Comparison of ENCODE assay signal across 8 mouse cellular contexts in genomic region chr5:92043783-92044182, GRCm38 (mm10). TPM values are rescaled to one million over a fixed set of nuclear protein-coding genes. Genes with fewer than 3 reads are reported as not detected.
DNase-seq lines count a peak whose midpoint lies in the region; ATAC-seq and TF ChIP-seq lines count a peak whose summit lies in the region.

Cdkl2 (minus strand) TSS chr5:92043883.

- no peak for TF ChIP-seq CTCF in kidney, postnatal 0 days (IDR thresholded peaks at IDR 0.05; ENCODE audit: low read depth)
- no peak for TF ChIP-seq CTCF in intestine, postnatal 0 days (IDR thresholded peaks at IDR 0.05; ENCODE audit: low read depth)

- DNase-seq in kidney, postnatal 0 days (ENCODE audit: low spot score) = no peak
- DNase-seq in kidney, adult 9 months = no peak
- no peak for DNase-seq in embryonic facial prominence, embryonic 11.5 days (ENCODE audit: low spot score)
- DNase-seq in adrenal gland, postnatal 10 days = no peak
- no peak for DNase-seq in adrenal gland, adult 8-10 months
- DNase-seq in cerebellum, postnatal 14 days = no peak

- H3K27me3 ChIP-seq in kidney, postnatal 0 days (ENCODE audit: insufficient read depth, low read length) = no peaks in the 10 kb centered on the region
- H3K27me3 ChIP-seq in embryonic facial prominence, embryonic 11.5 days (ENCODE audit: control insufficient read depth, insufficient read depth, low read length) = no peaks in the 10 kb centered on the region
- H3K27me3 ChIP-seq in intestine, postnatal 0 days (replicated peaks; ENCODE audit: control insufficient read depth, insufficient read depth, low read length) = no peaks in the 10 kb centered on the region
- H3K27me3 ChIP-seq in midbrain, embryonic 15.5 days (replicated peaks) = peaks cover 4% of the 10 kb centered on the region; the same call in 1 of the 2 replicates

- peak within 1 kb of the TSS; percentile 96 for H3K4me2 ChIP-seq in kidney, postnatal 0 days (ENCODE audit: low read length)
- peak within 1 kb of the TSS; percentile 93 for H3K4me2 ChIP-seq in embryonic facial prominence, embryonic 11.5 days (ENCODE audit: low read depth, low read length)
- peak within 1 kb of the TSS; percentile 89 for H3K4me2 ChIP-seq in intestine, postnatal 0 days (replicated peaks; ENCODE audit: low read depth)
- peak within 1 kb of the TSS; percentile 91 for H3K4me2 ChIP-seq in midbrain, embryonic 15.5 days

- peak within 1 kb of the TSS; percentile 56; the same call in 1 of the 2 replicates for H3K27ac ChIP-seq in kidney, postnatal 0 days
- H3K27ac ChIP-seq in embryonic facial prominence, embryonic 11.5 days (replicated peaks; ENCODE audit: low read depth, low read length) = no peak within 1 kb of the TSS
- H3K27ac ChIP-seq in intestine, postnatal 0 days (ENCODE audit: low read depth, low read length) = peak within 1 kb of the TSS; percentile 95
- peak within 1 kb of the TSS; percentile 72 for H3K27ac ChIP-seq in midbrain, embryonic 15.5 days

- H3K9me3 ChIP-seq in kidney, postnatal 0 days (replicated peaks; ENCODE audit: low read length) = no peaks in the 10 kb centered on the region
- no peaks in the 10 kb centered on the region for H3K9me3 ChIP-seq in embryonic facial prominence, embryonic 11.5 days (replicated peaks; ENCODE audit: control insufficient read depth, low read length)
- no peaks in the 10 kb centered on the region for H3K9me3 ChIP-seq in intestine, postnatal 0 days (ENCODE audit: control insufficient read depth)
- no peaks in the 10 kb centered on the region for H3K9me3 ChIP-seq in midbrain, embryonic 15.5 days

- WGBS in kidney, postnatal 0 days = 73% methylated on average over 4 of the region's 4 CpGs
- 78% methylated on average over 4 of the region's 4 CpGs for WGBS in embryonic facial prominence, embryonic 11.5 days
- 74% methylated on average over 4 of the region's 4 CpGs for WGBS in intestine, postnatal 0 days
- WGBS in midbrain, embryonic 15.5 days = 75% methylated on average over 4 of the region's 4 CpGs

- no peaks in the 10 kb centered on the region for H3K4me1 ChIP-seq in kidney, postnatal 0 days (replicated peaks; ENCODE audit: insufficient read depth, low read length)
- H3K4me1 ChIP-seq in embryonic facial prominence, embryonic 11.5 days (ENCODE audit: control insufficient read depth, insufficient read depth, low read length) = no peaks in the 10 kb centered on the region
- no peaks in the 10 kb centered on the region for H3K4me1 ChIP-seq in intestine, postnatal 0 days (replicated peaks; ENCODE audit: control insufficient read depth, insufficient read depth, low read length)
- no peaks in the 10 kb centered on the region; the same call in 1 of the 2 replicates for H3K4me1 ChIP-seq in midbrain, embryonic 15.5 days

- no peaks in the 10 kb centered on the region for H3K36me3 ChIP-seq in kidney, postnatal 0 days (ENCODE audit: insufficient read depth, low read length)
- H3K36me3 ChIP-seq in embryonic facial prominence, embryonic 11.5 days (replicated peaks; ENCODE audit: control insufficient read depth, insufficient read depth, low read depth, low read length) = no peaks in the 10 kb centered on the region
- H3K36me3 ChIP-seq in intestine, postnatal 0 days (ENCODE audit: control insufficient read depth, insufficient read depth) = no peaks in the 10 kb centered on the region
- H3K36me3 ChIP-seq in midbrain, embryonic 15.5 days (replicated peaks) = no peaks in the 10 kb centered on the region

- peak within 1 kb of the TSS; percentile 70 for H3K9ac ChIP-seq in kidney, postnatal 0 days (ENCODE audit: low read depth, low read length)
- peak within 1 kb of the TSS; percentile 39 for H3K9ac ChIP-seq in embryonic facial prominence, embryonic 11.5 days (replicated peaks; ENCODE audit: low read length)
- peak within 1 kb of the TSS; percentile 71 for H3K9ac ChIP-seq in intestine, postnatal 0 days (ENCODE audit: low read depth, low read length)
- peak within 1 kb of the TSS; percentile 43 for H3K9ac ChIP-seq in midbrain, embryonic 15.5 days

- no peak for ATAC-seq in kidney, postnatal 0 days (replicated peaks; ENCODE audit: low FRiP score, low read depth)
- ATAC-seq in embryonic facial prominence, embryonic 11.5 days (replicated peaks; ENCODE audit: insufficient number of reproducible peaks, low FRiP score, low TSS enrichment, low read depth) = no peak
- ATAC-seq in intestine, postnatal 0 days = no peak
- ATAC-seq in midbrain, embryonic 15.5 days (replicated peaks) = no peak

- peak within 1 kb of the TSS; percentile 70 for H3K4me3 ChIP-seq in kidney, postnatal 0 days (replicated peaks; ENCODE audit: low read depth, low read length)
- peak within 1 kb of the TSS; percentile 62 for H3K4me3 ChIP-seq in embryonic facial prominence, embryonic 11.5 days (ENCODE audit: low read depth, low read length)
- H3K4me3 ChIP-seq in intestine, postnatal 0 days (ENCODE audit: low read depth, low read length) = peak within 1 kb of the TSS; percentile 79
- H3K4me3 ChIP-seq in midbrain, embryonic 15.5 days = peak within 1 kb of the TSS; percentile 80

RNA-seq across cellular contexts. Expression of gene Cdkl2, which starts in this region (rescaled TPM):
- polyA plus RNA-seq in kidney, postnatal 0 days (2015; fragmentation: Nextera tagmentation; extraction: Ambion mirVana) = 2.0 and 2.2 TPM in 2 replicates
- polyA plus RNA-seq in embryonic facial prominence, embryonic 11.5 days (2014; fragmentation: Nextera tagmentation; extraction: Ambion mirVana) = 0.60 and 0.93 TPM in 2 replicates
- polyA plus RNA-seq in intestine, postnatal 0 days (2015; fragmentation: Nextera tagmentation; extraction: Ambion mirVana) = 3.2 and 3.3 TPM in 2 replicates
- polyA plus RNA-seq in midbrain, embryonic 15.5 days (2015; fragmentation: Nextera tagmentation; extraction: Ambion mirVana) = 9.8 and 10.5 TPM in 2 replicates
- total RNA-seq in adrenal gland, postnatal 10 days (2021) = 1 to 10 TPM; 5.4 to 6.0 TPM
- 10 to 100 TPM in 1 of 4 experiments, 1 to 10 TPM in 3; 7.3 to 11.3 (median 8.0) TPM for total RNA-seq in adrenal gland, adult 8-10 months (2022)
